Comparison of ENCODE assay signal across 7 mouse cellular contexts in the genomic region with DNA sequence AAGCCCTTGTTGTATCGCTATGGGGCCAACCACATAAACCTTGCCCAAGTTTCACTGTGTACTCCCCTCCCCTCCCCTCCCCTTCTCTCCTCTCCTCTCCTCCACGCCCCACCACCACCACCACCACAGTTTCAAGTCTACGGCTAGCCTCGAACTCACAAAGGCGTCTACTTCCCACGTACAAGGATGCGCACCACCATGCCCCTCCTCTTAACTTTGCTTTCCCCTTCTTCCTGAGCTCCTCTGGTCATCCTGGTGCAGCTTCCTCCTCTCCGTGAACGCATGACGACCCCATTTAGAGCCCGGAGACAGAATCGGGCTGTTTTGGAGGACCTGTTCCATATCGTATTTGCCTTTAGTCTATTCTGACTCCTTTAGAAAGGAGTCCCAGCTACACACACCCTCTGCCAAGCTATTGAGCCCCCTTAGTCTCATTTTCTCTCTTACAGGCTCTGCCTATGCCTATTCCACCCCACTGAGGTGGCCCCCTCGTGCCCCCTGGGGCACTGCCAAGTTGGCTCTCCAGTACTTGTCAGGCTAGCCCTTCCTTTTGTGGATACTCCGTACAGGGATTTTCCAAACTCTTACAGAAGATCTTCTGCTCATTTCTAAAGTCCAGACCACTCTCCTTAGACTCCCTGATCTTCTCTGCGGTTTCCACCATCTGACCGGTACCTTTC. TPM values are rescaled to one million over a fixed set of nuclear protein-coding genes. Genes with fewer than 3 reads are reported as not detected.
DNase-seq lines count a peak whose midpoint lies in the region; ATAC-seq lines count a peak whose summit lies in the region.

No protein-coding gene starts in this region.

- H3K4me2 ChIP-seq in liver, embryonic 11.5 days, result peak overlapping the region; percentile 77
- H3K4me2 ChIP-seq in embryonic facial prominence, embryonic 15.5 days (replicated peaks), result no peak overlapping the region
- peak overlapping the region; percentile 75 for H3K4me2 ChIP-seq in hindbrain, embryonic 15.5 days
- peak overlapping the region; percentile 91 for H3K4me2 ChIP-seq in neural tube, embryonic 13.5 days

- peaks cover 64% of the 10 kb centered on the region for H3K4me1 ChIP-seq in liver, embryonic 11.5 days (replicated peaks; ENCODE audit: control insufficient read depth, insufficient read depth, low read length)
- H3K4me1 ChIP-seq in embryonic facial prominence, embryonic 15.5 days, result peaks cover 75% of the 10 kb centered on the region
- peaks cover 75% of the 10 kb centered on the region for H3K4me1 ChIP-seq in hindbrain, embryonic 15.5 days (replicated peaks)
- peaks cover 76% of the 10 kb centered on the region for H3K4me1 ChIP-seq in neural tube, embryonic 13.5 days (replicated peaks)

- no peak overlapping the region for H3K27ac ChIP-seq in liver, embryonic 11.5 days (ENCODE audit: low read depth, low read length)
- H3K27ac ChIP-seq in embryonic facial prominence, embryonic 15.5 days (replicated peaks), result no peak overlapping the region
- no peak overlapping the region for H3K27ac ChIP-seq in hindbrain, embryonic 15.5 days (replicated peaks)
- no peak overlapping the region for H3K27ac ChIP-seq in neural tube, embryonic 13.5 days (replicated peaks)

- 9% methylated on average over 17 of the region's 17 CpGs for WGBS in liver, embryonic 11.5 days
- whole genome bisulfite sequencing in embryonic facial prominence, embryonic 15.5 days, result 10% methylated on average over 17 of the region's 17 CpGs
- 7% methylated on average over 17 of the region's 17 CpGs for WGBS in hindbrain, embryonic 15.5 days
- 8% methylated on average over 17 of the region's 17 CpGs for WGBS in neural tube, embryonic 13.5 days

- no peak for DNase-seq in liver, embryonic 11.5 days (ENCODE audit: low spot score)
- DNase-seq in liver, result no peak
- no peak for DNase-seq in retina, embryonic 14.5 days (ENCODE audit: low spot score)
- no peak for DNase-seq in right cerebral cortex, postnatal 25 days

- peaks cover 79% of the 10 kb centered on the region for H3K27me3 ChIP-seq in liver, embryonic 11.5 days (replicated peaks; ENCODE audit: control insufficient read depth, insufficient read depth, low read length)
- H3K27me3 ChIP-seq in embryonic facial prominence, embryonic 15.5 days, result peaks cover 79% of the 10 kb centered on the region
- peaks cover 28% of the 10 kb centered on the region for H3K27me3 ChIP-seq in hindbrain, embryonic 15.5 days
- peaks cover 67% of the 10 kb centered on the region for H3K27me3 ChIP-seq in neural tube, embryonic 13.5 days

- no peaks in the 10 kb centered on the region; the same call in 1 of the 2 replicates for H3K36me3 ChIP-seq in liver, embryonic 11.5 days (ENCODE audit: control insufficient read depth, insufficient read depth, low read length)
- H3K36me3 ChIP-seq in embryonic facial prominence, embryonic 15.5 days, result no peaks in the 10 kb centered on the region
- H3K36me3 ChIP-seq in hindbrain, embryonic 15.5 days, result no peaks in the 10 kb centered on the region
- peaks cover 6% of the 10 kb centered on the region; the same call in 1 of the 2 replicates for H3K36me3 ChIP-seq in neural tube, embryonic 13.5 days

- H3K9ac ChIP-seq in liver, embryonic 11.5 days (ENCODE audit: low read depth, low read length), result no peak overlapping the region
- no peak overlapping the region for H3K9ac ChIP-seq in embryonic facial prominence, embryonic 15.5 days
- no peak overlapping the region for H3K9ac ChIP-seq in hindbrain, embryonic 15.5 days
- H3K9ac ChIP-seq in neural tube, embryonic 13.5 days, result no peak overlapping the region

- ATAC-seq in liver, embryonic 11.5 days (replicated peaks; ENCODE audit: low FRiP score), result no peak
- ATAC-seq in embryonic facial prominence, embryonic 15.5 days (ENCODE audit: insufficient number of reproducible peaks, low FRiP score, low TSS enrichment, low read depth), result no peak
- no peak for ATAC-seq in hindbrain, embryonic 15.5 days (ENCODE audit: low FRiP score, low read depth)
- no peak for ATAC-seq in neural tube, embryonic 13.5 days (ENCODE audit: low read depth)

- peak overlapping the region; percentile 65 for H3K4me3 ChIP-seq in liver, embryonic 11.5 days (ENCODE audit: low read depth, low read length)
- peak overlapping the region; percentile 6; the same call in 1 of the 2 replicates for H3K4me3 ChIP-seq in embryonic facial prominence, embryonic 15.5 days (replicated peaks)
- peak overlapping the region; percentile 79 for H3K4me3 ChIP-seq in hindbrain, embryonic 15.5 days
- peak overlapping the region; percentile 69 for H3K4me3 ChIP-seq in neural tube, embryonic 13.5 days

- no peaks in the 10 kb centered on the region for H3K9me3 ChIP-seq in liver, embryonic 11.5 days (ENCODE audit: control insufficient read depth, low read length)
- no peaks in the 10 kb centered on the region for H3K9me3 ChIP-seq in embryonic facial prominence, embryonic 15.5 days (replicated peaks)
- H3K9me3 ChIP-seq in hindbrain, embryonic 15.5 days, result no peaks in the 10 kb centered on the region
- no peaks in the 10 kb centered on the region for H3K9me3 ChIP-seq in neural tube, embryonic 13.5 days

RNA-seq across cellular contexts. Expression of gene Hic1, which starts 2.0 kb away (rescaled TPM):
- polyA plus RNA-seq in liver, embryonic 11.5 days (2014; fragmentation: Nextera tagmentation; extraction: Ambion mirVana), result 2.7 and 3.2 TPM in 2 replicates
- polyA plus RNA-seq in embryonic facial prominence, embryonic 15.5 days (2015; fragmentation: Nextera tagmentation; extraction: Ambion mirVana), result 17.7 and 19.8 TPM in 2 replicates
- polyA plus RNA-seq in hindbrain, embryonic 15.5 days (2015; fragmentation: Nextera tagmentation; extraction: Ambion mirVana), result 4.2 and 4.8 TPM in 2 replicates
- 7.4 and 9.2 TPM in 2 replicates for polyA plus RNA-seq in neural tube, embryonic 13.5 days (2015; fragmentation: Nextera tagmentation; extraction: Ambion mirVana)

RNA-seq across cellular contexts. Expression of gene Ovca2, which starts 7.3 kb away (rescaled TPM):
- 24.9 and 32.1 TPM in 2 replicates for polyA plus RNA-seq in liver, embryonic 11.5 days (2014; fragmentation: Nextera tagmentation; extraction: Ambion mirVana)
- polyA plus RNA-seq in embryonic facial prominence, embryonic 15.5 days (2015; fragmentation: Nextera tagmentation; extraction: Ambion mirVana), result 23.8 and 25.1 TPM in 2 replicates
- polyA plus RNA-seq in hindbrain, embryonic 15.5 days (2015; fragmentation: Nextera tagmentation; extraction: Ambion mirVana), result 14.3 and 14.8 TPM in 2 replicates
- 18.6 and 20.5 TPM in 2 replicates for polyA plus RNA-seq in neural tube, embryonic 13.5 days (2015; fragmentation: Nextera tagmentation; extraction: Ambion mirVana)

RNA-seq across cellular contexts. Expression of gene Dph1, which starts 19.7 kb away (rescaled TPM):
- polyA plus RNA-seq in liver, embryonic 11.5 days (2014; fragmentation: Nextera tagmentation; extraction: Ambion mirVana), result 30.3 and 34.0 TPM in 2 replicates
- 20.5 and 21.0 TPM in 2 replicates for polyA plus RNA-seq in embryonic facial prominence, embryonic 15.5 days (2015; fragmentation: Nextera tagmentation; extraction: Ambion mirVana)
- 14.0 and 15.9 TPM in 2 replicates for polyA plus RNA-seq in hindbrain, embryonic 15.5 days (2015; fragmentation: Nextera tagmentation; extraction: Ambion mirVana)
- polyA plus RNA-seq in neural tube, embryonic 13.5 days (2015; fragmentation: Nextera tagmentation; extraction: Ambion mirVana), result 13.7 and 15.0 TPM in 2 replicates

RNA-seq across cellular contexts. Expression of gene Rtn4rl1, which starts 22.3 kb away (rescaled TPM):
- 1.7 and 2.9 TPM in 2 replicates for polyA plus RNA-seq in liver, embryonic 11.5 days (2014; fragmentation: Nextera tagmentation; extraction: Ambion mirVana)
- 6.4 and 7.3 TPM in 2 replicates for polyA plus RNA-seq in embryonic facial prominence, embryonic 15.5 days (2015; fragmentation: Nextera tagmentation; extraction: Ambion mirVana)
- polyA plus RNA-seq in hindbrain, embryonic 15.5 days (2015; fragmentation: Nextera tagmentation; extraction: Ambion mirVana), result 11.7 and 12.6 TPM in 2 replicates
- polyA plus RNA-seq in neural tube, embryonic 13.5 days (2015; fragmentation: Nextera tagmentation; extraction: Ambion mirVana), result 12.4 and 16.5 TPM in 2 replicates

Comparison
In these comparisons a context has a peak if more than half of its experiments do, and no peak if none do; other contexts are left out.
1. H3K4me3 ChIP-seq: peak in every context shown above with its lines; median percentile 79 in hindbrain, embryonic 15.5 days; 69 in neural tube, embryonic 13.5 days; 65 in liver, embryonic 11.5 days; 6 in embryonic facial prominence, embryonic 15.5 days.